Mouse (Mus musculus) urinary bladder, postnatal 14 days (tissue): ENCODE data around the gene Dcun1d3.

Experiments used
- DNase-seq: peaks from one replicate; pipeline ENCODE4 v3.0.0; 2021; ENCODE audit warnings: low spot score

Gene Dcun1d3

DNA sequence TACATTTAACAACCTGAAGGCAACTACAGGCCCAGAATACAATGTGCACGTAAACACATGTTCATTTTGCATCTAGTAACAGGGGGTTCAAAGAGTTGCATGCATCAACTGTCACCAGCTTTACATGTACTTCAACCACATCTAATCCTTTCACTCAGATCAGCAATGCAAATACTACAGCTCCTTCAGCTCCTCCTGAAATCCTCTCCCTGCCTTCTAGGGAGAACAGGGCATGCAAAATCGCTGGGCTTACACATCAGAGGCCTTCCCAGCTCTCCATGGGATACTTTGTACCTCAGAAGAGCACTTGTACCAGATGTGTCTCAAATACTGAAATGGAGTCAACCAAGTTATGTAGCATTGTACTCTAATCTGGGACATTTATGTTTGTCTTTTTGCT lies 23.0 kb downstream of the Dcun1d3 start:
- no peak for DNase-seq

- DNase-seq = no peak
Observed at GRCm38 (mm10) chr7:119872204-119872603, 23.9 kb downstream of the Dcun1d3 start.

GRCm38 (mm10) chr7:119866136-119866535 lies 30.0 kb downstream of the Dcun1d3 start:
- DNase-seq = no peak

DNA sequence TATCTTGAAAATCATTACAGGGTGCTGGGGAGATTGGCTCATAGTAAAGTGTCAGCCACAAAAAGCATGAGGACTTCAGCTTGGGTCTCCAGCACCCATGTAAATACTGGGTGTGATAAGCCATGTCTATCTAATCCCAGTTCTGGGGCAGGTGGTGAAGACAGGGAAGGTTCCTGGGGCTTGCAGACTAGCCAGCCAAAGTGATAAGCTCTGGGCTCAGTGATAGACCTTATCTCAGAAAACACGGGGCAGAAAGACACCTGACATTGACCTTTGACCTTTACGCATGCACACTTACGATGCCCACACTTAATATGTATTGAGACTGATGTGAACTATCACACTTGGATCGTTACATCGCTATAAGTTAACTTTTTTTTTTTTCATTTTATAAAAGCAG lies 31.6 kb downstream of the Dcun1d3 start:
- DNase-seq = no peak

DNA sequence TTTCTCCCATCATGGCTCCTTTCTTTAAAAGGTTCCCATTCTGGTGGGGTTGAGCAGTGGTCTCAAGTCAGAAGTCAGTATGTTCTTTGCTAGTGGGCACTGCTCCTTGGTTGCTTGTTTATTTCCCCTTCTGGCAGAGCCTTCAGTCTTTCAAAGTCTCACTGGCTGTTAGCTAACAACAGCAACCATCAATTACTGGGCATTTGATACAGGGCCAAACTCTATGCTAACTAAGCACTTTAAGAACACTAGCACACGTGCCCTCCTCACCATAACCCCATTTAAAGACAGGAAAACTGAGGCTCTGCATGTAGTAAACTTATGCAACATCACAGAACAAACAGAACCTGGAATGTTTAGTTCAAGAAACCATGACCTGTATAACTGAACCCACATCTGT lies 33.9 kb downstream of the Dcun1d3 start:
- no peak for DNase-seq

DNA sequence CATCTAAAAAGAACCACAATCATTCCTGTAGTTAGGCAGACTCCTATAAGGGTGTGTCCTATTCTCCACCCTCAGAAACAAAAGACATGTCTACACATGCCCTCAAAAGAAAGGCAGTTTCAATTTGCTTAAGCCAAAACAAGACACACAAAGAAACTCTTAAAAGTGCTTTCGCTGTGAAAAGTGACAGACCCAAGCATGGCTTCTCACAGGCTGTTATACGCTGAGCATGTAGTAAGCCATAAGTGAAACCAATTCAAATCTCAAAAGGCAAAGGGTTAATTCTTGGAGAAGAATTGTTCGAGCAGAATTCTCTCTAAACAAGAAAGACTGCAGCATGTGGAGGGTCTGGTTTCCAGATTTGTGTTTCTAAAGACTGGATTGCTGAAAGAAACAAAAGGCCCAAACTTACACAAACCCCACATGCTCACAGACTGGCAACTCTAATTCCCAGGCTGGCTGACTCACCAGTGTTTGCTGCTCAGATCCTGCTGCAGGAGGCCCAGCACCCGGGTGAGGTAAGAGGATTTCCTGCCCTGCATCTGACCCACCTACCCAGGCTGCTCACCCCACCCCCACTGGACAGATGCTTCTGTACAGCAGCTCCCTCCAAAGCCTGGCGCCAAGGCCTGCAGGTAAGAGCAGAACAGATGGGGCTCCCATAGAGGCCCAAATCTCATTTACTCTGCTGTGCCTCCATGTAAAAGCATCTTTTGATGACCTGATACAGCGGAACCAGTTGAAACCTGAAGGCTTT lies 34.6 kb downstream of the Dcun1d3 start:
- peak; percentile 78 for DNase-seq

GRCm38 (mm10) chr7:119860971-119861334 lies 35.1 kb downstream of the Dcun1d3 start:
- DNase-seq = no peak

DNA sequence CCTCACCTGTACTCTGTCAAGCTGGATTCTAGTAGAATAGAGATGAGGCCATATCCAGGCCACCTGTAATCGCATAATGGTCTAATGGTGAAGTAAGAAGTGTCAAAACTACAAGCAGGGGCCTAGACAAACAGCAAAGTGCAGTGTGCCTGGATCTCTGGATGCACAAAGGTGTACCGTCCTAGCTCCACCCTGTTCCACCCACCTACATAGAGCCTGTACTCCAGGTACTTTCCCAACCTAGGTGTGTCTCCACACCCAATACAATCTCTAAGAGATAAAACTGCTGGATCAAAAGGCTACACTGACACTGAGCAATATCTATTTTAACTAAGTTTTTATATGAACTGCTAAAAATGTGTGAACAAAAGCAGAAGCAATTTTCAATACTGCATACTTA lies 35.5 kb downstream of the Dcun1d3 start:
- no peak for DNase-seq

- no peak for DNase-seq
Observed at GRCm38 (mm10) chr7:119860116-119860515, 36.0 kb downstream of the Dcun1d3 start.

DNA sequence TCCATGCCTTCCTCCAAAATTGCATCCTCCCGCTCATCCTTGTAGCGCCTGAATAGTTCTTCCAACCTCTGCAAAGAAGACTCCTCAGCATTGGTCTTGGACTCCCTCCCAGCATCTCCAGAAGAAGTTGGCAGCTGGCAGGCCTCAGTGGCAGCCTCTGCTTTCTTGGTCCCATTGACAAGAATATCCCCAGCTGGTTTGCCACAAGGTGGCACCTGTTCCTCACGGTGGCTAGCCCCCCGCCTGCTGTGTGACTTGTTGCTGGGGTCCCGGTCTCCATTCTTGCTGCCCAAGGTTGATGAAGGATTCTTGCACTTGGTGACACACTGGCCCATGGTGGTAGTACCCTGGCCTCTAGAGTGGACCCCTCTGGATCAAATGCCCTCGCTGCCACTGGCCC lies 36.6 kb downstream of the Dcun1d3 start:
- no peak for DNase-seq

- peak; percentile 17 for DNase-seq
Observed at GRCm38 (mm10) chr7:119855031-119855430, 41.1 kb downstream of the Dcun1d3 start.

GRCm38 (mm10) chr7:119854362-119854761 lies 41.7 kb downstream of the Dcun1d3 start:
- DNase-seq = no peak

GRCm38 (mm10) chr7:119853186-119853585 lies 42.9 kb downstream of the Dcun1d3 start:
- no peak for DNase-seq

DNA sequence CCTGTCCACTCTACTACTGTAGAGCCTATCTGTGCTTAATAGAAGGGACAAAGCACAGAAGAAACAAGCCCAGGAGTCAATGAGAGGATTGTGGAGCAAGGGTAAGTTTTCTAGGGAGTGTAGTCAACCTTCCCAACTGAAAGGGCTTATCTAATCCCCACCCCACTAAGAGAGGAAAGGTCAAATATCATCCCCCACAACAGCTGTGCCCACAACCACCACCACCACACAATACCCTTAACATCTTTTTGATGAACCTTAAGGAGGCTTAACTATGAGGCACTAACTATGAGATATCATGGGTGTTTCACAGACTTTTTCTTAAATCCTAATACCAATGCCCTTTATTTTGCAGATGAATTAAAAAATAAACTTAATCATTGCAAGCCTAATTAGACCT lies 43.6 kb downstream of the Dcun1d3 start:
- DNase-seq = no peak

DNA sequence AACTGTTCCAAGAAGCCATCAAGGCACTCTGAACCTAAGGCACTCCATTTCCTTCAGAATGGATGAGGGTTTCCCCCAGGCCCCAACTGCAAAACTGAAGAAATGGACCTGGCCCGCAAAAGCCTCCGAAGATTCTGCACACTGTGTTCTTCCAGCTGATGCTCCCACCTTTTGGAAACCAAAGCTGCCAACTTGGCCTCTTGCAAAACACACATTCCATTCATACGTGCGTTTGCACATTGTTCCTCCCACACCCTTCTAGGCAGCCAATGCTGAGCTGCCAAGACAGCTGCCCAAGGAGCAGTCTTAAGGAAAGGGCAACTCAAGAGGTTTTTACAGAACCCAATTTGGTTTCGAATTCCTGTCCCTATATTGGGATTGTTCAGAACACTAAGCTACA lies 45.4 kb downstream of the Dcun1d3 start:
- DNase-seq = peak; percentile 62

- peak; percentile 72 for DNase-seq
Observed at GRCm38 (mm10) chr7:119849096-119849495, 47.0 kb downstream of the Dcun1d3 start.

DNA sequence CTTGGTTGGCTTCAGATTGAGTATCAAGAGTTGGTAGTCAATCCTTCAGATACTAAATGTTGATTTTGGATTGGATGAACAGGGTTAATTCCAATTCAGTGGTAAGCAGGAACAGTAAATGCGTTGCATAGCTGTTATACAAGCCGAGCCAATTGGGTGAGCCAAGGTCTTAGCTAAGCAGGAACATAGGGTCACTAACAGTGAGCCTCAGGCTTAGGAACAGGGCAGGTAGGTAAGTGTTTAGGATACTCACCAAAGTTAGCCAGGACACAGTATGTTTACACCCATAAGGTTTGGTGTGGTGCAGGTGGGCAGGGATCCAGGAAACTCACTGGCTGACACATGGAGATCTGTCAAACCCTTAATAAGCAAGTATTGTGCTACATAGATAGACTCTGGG lies 48.7 kb downstream of the Dcun1d3 start:
- no peak for DNase-seq

DNA sequence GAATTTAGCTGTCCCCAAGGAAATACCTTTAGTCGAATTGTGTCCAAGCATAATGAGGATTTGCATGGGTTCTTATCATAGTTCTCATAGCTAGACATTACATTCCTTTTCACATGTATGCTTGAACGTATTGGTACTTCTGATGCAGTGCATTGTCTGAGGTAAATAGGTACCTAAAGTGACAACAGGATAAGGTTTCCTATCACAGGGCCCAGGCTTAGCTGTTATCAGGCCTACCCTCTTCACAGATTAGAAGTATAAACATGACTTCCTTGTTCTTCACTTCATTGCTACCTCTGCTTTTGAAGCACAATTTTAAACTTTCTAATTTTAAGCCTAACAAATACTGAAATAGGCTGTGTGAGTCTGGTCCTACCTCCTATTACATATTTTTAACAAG lies 50.6 kb downstream of the Dcun1d3 start:
- DNase-seq = no peak

GRCm38 (mm10) chr7:119841820-119842449 lies 54.2 kb downstream of the Dcun1d3 start:
- DNase-seq = no peak

- no peak for DNase-seq
Observed at GRCm38 (mm10) chr7:119835996-119836777, 59.9 kb downstream of the Dcun1d3 start.

GRCm38 (mm10) chr7:119835371-119835770 lies 60.7 kb downstream of the Dcun1d3 start:
- DNase-seq = no peak

- DNase-seq = no peak
Observed at GRCm38 (mm10) chr7:119808723-119809122, 87.4 kb downstream of the Dcun1d3 start.

- no peak for DNase-seq
Observed at GRCm38 (mm10) chr7:119807396-119807795, 88.7 kb downstream of the Dcun1d3 start.
